Mouse (Mus musculus): Measurements from ENCODE around the gene 1700088E04Rik. TPM values are rescaled to one million over a fixed set of nuclear protein-coding genes. Genes with fewer than 3 reads are reported as not detected.

Gene 1700088E04Rik
- polyA plus RNA-seq (2012; rRNA removed; ENCODE audit: low replicate concordance), result 1.7 and 2.4 TPM in 2 replicates

GRCm38 (mm10) chr15:79140866-79141565 lies at the start of gene 1700088E04Rik, which contains the start of gene Polr2f:
Gene 1700088E04Rik (minus strand): TSS chr15:79141253.
Gene Polr2f (plus strand): TSS chr15:79141009.

GRCm38 (mm10) chr15:79165140-79165539 lies 24.1 kb upstream of the 1700088E04Rik start, which contains the start of gene Sox10:
Gene Sox10 (minus strand): TSS chr15:79165240.

GRCm38 (mm10) chr15:79108421-79109320 lies 32.4 kb downstream of the 1700088E04Rik start, which contains the start of gene Micall1:
Gene Micall1 (plus strand): TSS chr15:79108898.

Other genes with a start within 250 kb of the 1700088E04Rik start
- 0.09 TPM in 1 of 2 replicates, not detected in the other for gene Gm49510, start 241.6 kb downstream of the 1700088E04Rik start, polyA plus RNA-seq (2012; rRNA removed; ENCODE audit: low replicate concordance)
- gene Sh3bp1, start 241.5 kb downstream of the 1700088E04Rik start, polyA plus RNA-seq (2012; rRNA removed; ENCODE audit: low replicate concordance), result 123 and 282 TPM in 2 replicates
- gene Pdxp, start 227.3 kb downstream of the 1700088E04Rik start, polyA plus RNA-seq (2012; rRNA removed; ENCODE audit: low replicate concordance), result 7.8 and 22.8 TPM in 2 replicates
- 905 and 1,106 TPM in 2 replicates for gene Lgals1, start 214.5 kb downstream of the 1700088E04Rik start, polyA plus RNA-seq (2012; rRNA removed; ENCODE audit: low replicate concordance)
- gene Nol12, start 206.3 kb downstream of the 1700088E04Rik start, polyA plus RNA-seq (2012; rRNA removed; ENCODE audit: low replicate concordance), result 19.9 and 29.9 TPM in 2 replicates
- gene Triobp, start 193.5 kb downstream of the 1700088E04Rik start, polyA plus RNA-seq (2012; rRNA removed; ENCODE audit: low replicate concordance), result 62.5 and 82.9 TPM in 2 replicates
- gene H1f0, start 112.8 kb downstream of the 1700088E04Rik start, polyA plus RNA-seq (2012; rRNA removed; ENCODE audit: low replicate concordance), result 54.9 and 109 TPM in 2 replicates
- gene Galr3, start 99.4 kb downstream of the 1700088E04Rik start, polyA plus RNA-seq (2012; rRNA removed; ENCODE audit: low replicate concordance), result 0.22 and 2.2 TPM in 2 replicates
- gene Ankrd54, start 78.4 kb downstream of the 1700088E04Rik start, polyA plus RNA-seq (2012; rRNA removed; ENCODE audit: low replicate concordance), result 50.2 and 76.0 TPM in 2 replicates
- gene Eif3l, start 66.1 kb downstream of the 1700088E04Rik start, polyA plus RNA-seq (2012; rRNA removed; ENCODE audit: low replicate concordance), result 133 and 209 TPM in 2 replicates
- gene Micall1, start 32.4 kb downstream of the 1700088E04Rik start, polyA plus RNA-seq (2012; rRNA removed; ENCODE audit: low replicate concordance), result 31.8 and 55.0 TPM in 2 replicates
- gene Polr2f, start 244 bp downstream of the 1700088E04Rik start, polyA plus RNA-seq (2012; rRNA removed; ENCODE audit: low replicate concordance), result 30.3 and 37.2 TPM in 2 replicates
- gene Sox10, start 24.0 kb upstream of the 1700088E04Rik start, polyA plus RNA-seq (2012; rRNA removed; ENCODE audit: low replicate concordance), result 49.5 and 61.8 TPM in 2 replicates
- 24.4 and 24.7 TPM in 2 replicates for gene Pick1, start 87.9 kb upstream of the 1700088E04Rik start, polyA plus RNA-seq (2012; rRNA removed; ENCODE audit: low replicate concordance)
- 0.16 TPM in 1 of 2 replicates, not detected in the other for gene Gm49486, start 88.1 kb upstream of the 1700088E04Rik start, polyA plus RNA-seq (2012; rRNA removed; ENCODE audit: low replicate concordance)
- gene Slc16a8, start 113.5 kb upstream of the 1700088E04Rik start, polyA plus RNA-seq (2012; rRNA removed; ENCODE audit: low replicate concordance), result 0.39 and 0.56 TPM in 2 replicates
- gene Baiap2l2, start 144.3 kb upstream of the 1700088E04Rik start, polyA plus RNA-seq (2012; rRNA removed; ENCODE audit: low replicate concordance), result 3.0 and 9.8 TPM in 2 replicates
- 40.1 and 46.3 TPM in 2 replicates for gene Pla2g6, start 187.1 kb upstream of the 1700088E04Rik start, polyA plus RNA-seq (2012; rRNA removed; ENCODE audit: low replicate concordance)
- 3.9 and 7.9 TPM in 2 replicates for gene Maff, start 205.4 kb upstream of the 1700088E04Rik start, polyA plus RNA-seq (2012; rRNA removed; ENCODE audit: low replicate concordance)